In genomic region chr4:151139053-151139840, GRCm38 (mm10) we compare ENCODE assay signal across 9 mouse cellular contexts. TPM values are rescaled to one million over a fixed set of nuclear protein-coding genes. Genes with fewer than 3 reads are reported as not detected.
DNase-seq lines count a peak whose midpoint lies in the region; ATAC-seq and TF ChIP-seq lines count a peak whose summit lies in the region.
"Had no signal": no experiment of that assay in that cellular context is flagged by ENCODE, and none has a peak within 500 bp of the region (broad histone marks: within the 10 kb centered on the region; RNA-seq: fewer than 3 reads in every experiment).

No protein-coding gene starts in this region.

- peaks cover 2% of the 10 kb centered on the region; the same call in 1 of the 2 replicates for H3K4me1 ChIP-seq in lung, adult 2 months (ENCODE audit: control insufficient read depth, insufficient read depth, low read length)

- TF ChIP-seq POLR2A in lung, adult 2 months (IDR thresholded peaks at IDR 0.05; ENCODE audit: borderline replicate concordance, extremely low read depth, low read depth, low read length) = no peak

- ATAC-seq in frontal cortex, adult (ENCODE audit: low TSS enrichment) = peak; percentile 43

- H3K27ac ChIP-seq in layer of hippocampus, adult 2 months = peak overlapping the region; percentile 95

- peak; percentile 96 for TF ChIP-seq CTCF in layer of hippocampus, adult 2 months (conservative IDR thresholded peaks at IDR 0.05)
- peak; percentile 61 for TF ChIP-seq CTCF in lung, adult 2 months (IDR thresholded peaks at IDR 0.05; ENCODE audit: insufficient read depth, low read length)

- DNase-seq in MN1 (ENCODE audit: low spot score) = peak; percentile 82
- peak; percentile 94 for DNase-seq in cerebellum, adult 8-10 months
- peak; percentile 88 for DNase-seq in heart, postnatal 4 days
- DNase-seq in layer of hippocampus, adult 2 months (ENCODE audit: low spot score in 2 of 2) = peak; percentile 89 to 91
- peak; percentile 56 for DNase-seq in lung, adult 2 months
- peak; percentile 48 for DNase-seq in ovary, postnatal 10 days (ENCODE audit: low spot score)
- DNase-seq in thymus, postnatal 10 days (ENCODE audit: low spot score in 2 of 2) = peak; percentile 14 to 58

- peak overlapping the region; percentile 40 for H3K4me3 ChIP-seq in layer of hippocampus, adult 2 months
- H3K4me3 ChIP-seq in lung, adult 2 months (replicated peaks; ENCODE audit: extremely low read depth, low read depth, low read length) = no peak overlapping the region
- H3K4me3 ChIP-seq: erythroblast, embryonic 14.5 days had no signal

- 9% methylated on average over 20 of the region's 20 CpGs for WGBS in lung, adult 2 months

RNA-seq across cellular contexts. Expression of gene Gm13090, which starts 49.9 kb away (rescaled TPM):
- not detected for total RNA-seq in heart, postnatal 4 days (2021)
- total RNA-seq in layer of hippocampus, adult 2 months (2021) = not detected
- not detected in 2 replicates for polyA plus RNA-seq in lung, adult 2 months (2012; rRNA removed)
- polyA plus RNA-seq: erythroblast, embryonic 14.5 days had no signal

Comparison
In these comparisons a context has a peak if more than half of its experiments do, and no peak if none do; other contexts are left out.
1. DNase-seq: peak in every context shown above with its lines; median percentile 94 in cerebellum, adult 8-10 months; 90 in layer of hippocampus, adult 2 months; 88 in heart, postnatal 4 days; 82 in MN1; 56 in lung, adult 2 months; 48 in ovary, postnatal 10 days; 36 in thymus, postnatal 10 days.